Mouse (Mus musculus): Measurements from ENCODE around the gene Cmtm4. TPM values are rescaled to one million over a fixed set of nuclear protein-coding genes. Genes with fewer than 3 reads are reported as not detected.

Cmtm4 gene
- polyA plus RNA-seq, 1 experiment from 2014 or later = 6.2 TPM

DNA sequence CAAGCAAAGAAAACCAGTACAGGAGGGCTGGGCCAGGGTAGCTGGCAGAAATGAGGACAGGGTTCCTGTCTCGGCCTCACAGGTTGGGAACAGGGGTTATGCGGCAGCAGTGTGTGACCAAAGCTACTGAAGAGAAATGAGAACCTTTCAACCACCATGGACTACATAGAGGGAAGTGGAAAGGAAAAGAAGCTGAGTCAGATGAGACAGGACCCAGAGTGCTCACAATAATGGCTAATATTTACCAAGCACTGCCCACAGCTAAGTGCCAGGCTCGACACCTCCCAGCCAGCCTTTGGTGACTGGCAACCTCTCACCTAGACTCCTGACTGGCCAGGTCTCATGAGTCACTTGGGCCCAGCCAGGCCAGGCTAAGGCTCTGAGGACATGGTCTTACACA is 11.6 kb downstream of the Cmtm4 start:
- Histone ChIP-seq H3K27ac (peak overlapping the region; percentile 68; the same call in 1 of the 2 replicates), H3K4me3 (replicated peaks) (no peak overlapping the region), H3K9me3 (no peaks in the 10 kb centered on the region), H3K27me3 (replicated peaks) (no peaks in the 10 kb centered on the region), H3K36me3 (no peaks in the 10 kb centered on the region), H3K9ac (no peak overlapping the region), H3K4me1 (peaks cover 40% of the 10 kb centered on the region), H3K4me2 (no peak overlapping the region)
- peak; percentile 44; the same call in 1 of the 2 replicates for ATAC-seq (ENCODE audit: insufficient read depth, low FRiP score, low read depth)
- 73% methylated on average over 3 of the region's 3 CpGs for WGBS

DNA sequence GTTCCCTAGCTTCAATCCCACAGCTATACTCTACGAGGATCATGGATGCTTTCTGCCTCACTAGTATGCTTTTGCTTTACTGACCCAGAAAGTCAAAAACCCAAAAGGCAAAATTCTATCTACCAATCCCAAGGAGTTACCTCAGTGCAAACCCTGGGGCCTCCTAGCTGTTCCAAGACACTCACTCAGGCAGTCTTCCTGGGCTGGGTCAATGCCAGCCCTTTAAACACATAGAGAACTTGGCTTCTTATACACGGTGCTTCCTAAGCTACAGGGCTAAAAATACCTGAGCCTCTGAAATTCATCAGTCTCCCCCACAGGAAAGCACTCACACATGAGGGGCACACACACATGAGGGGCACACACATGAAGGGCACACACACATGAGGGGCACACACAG is 12.3 kb downstream of the Cmtm4 start:
- Histone ChIP-seq H3K9ac (no peak overlapping the region), H3K27ac (peak overlapping the region; percentile 68; the same call in 1 of the 2 replicates), H3K27me3 (replicated peaks) (no peaks in the 10 kb centered on the region), H3K4me3 (replicated peaks) (no peak overlapping the region), H3K36me3 (no peaks in the 10 kb centered on the region), H3K4me2 (no peak overlapping the region), H3K4me1 (peaks cover 40% of the 10 kb centered on the region), H3K9me3 (no peaks in the 10 kb centered on the region)
- ATAC-seq (ENCODE audit: insufficient read depth, low FRiP score, low read depth) = no peak
- WGBS = 48% methylated on average over 2 of the region's 2 CpGs

DNA sequence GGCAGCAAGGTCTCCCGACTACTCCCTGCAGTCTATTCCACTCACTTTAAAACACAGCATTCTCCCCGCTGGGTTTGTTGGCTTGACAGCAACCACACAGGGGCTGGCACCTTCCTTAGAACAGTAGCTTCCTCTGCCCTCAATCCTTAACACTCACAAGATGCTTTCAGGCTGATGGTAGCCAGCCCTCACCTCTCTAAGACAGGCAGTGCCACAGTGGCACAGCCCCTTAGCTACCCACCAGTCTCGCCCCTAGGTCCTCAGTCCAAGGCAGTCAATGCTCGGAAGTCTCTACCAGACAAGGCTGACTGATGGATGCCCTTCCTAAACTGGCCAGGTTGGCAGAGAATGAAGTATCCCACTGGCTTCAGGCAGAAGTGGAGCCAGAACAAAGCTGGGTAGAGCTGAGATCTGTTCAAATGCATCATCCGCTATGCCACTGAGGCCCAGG is 14.6 kb downstream of the Cmtm4 start:
- ATAC-seq (ENCODE audit: insufficient read depth, low FRiP score, low read depth) = no peak
- Histone ChIP-seq H3K27ac (no peak overlapping the region; the same call in 1 of the 2 replicates), H3K9ac (no peak overlapping the region), H3K27me3 (replicated peaks) (no peaks in the 10 kb centered on the region), H3K4me3 (replicated peaks) (no peak overlapping the region), H3K36me3 (no peaks in the 10 kb centered on the region), H3K4me1 (peaks cover 35% of the 10 kb centered on the region), H3K9me3 (no peaks in the 10 kb centered on the region), H3K4me2 (no peak overlapping the region)
- 73% methylated on average over 5 of the region's 5 CpGs for WGBS

DNA sequence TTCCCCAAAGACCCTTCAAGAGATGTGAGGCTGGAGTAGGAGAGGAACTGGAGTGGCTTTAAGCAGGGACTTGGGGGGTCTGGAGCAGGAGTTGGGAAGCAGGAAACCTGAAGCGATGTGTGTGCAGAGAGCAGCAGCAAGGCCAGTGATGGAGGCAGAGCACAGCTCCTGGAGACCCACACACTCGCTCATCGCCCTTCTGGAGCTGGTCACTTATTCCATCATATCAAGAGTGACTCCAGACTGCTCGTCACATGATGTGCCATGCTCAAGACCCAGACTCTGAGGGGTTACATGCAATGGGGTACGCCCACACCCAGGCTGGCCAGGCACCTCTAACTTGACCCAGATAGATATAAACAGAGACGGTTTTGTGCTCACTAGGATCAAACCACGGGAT is 15.3 kb downstream of the Cmtm4 start:
- no peaks in the 10 kb centered on the region for H3K27me3 ChIP-seq (replicated peaks)
- H3K4me1 ChIP-seq = peaks cover 40% of the 10 kb centered on the region
- H3K9me3 ChIP-seq = no peaks in the 10 kb centered on the region
- ATAC-seq (ENCODE audit: insufficient read depth, low FRiP score, low read depth) = no peak
- H3K4me2 ChIP-seq = no peak overlapping the region
- H3K36me3 ChIP-seq = no peaks in the 10 kb centered on the region
- no peak overlapping the region for H3K9ac ChIP-seq
- 78% methylated on average over 7 of the region's 7 CpGs for WGBS
- H3K27ac ChIP-seq = no peak overlapping the region; the same call in 1 of the 2 replicates
- H3K4me3 ChIP-seq (replicated peaks) = no peak overlapping the region

DNA sequence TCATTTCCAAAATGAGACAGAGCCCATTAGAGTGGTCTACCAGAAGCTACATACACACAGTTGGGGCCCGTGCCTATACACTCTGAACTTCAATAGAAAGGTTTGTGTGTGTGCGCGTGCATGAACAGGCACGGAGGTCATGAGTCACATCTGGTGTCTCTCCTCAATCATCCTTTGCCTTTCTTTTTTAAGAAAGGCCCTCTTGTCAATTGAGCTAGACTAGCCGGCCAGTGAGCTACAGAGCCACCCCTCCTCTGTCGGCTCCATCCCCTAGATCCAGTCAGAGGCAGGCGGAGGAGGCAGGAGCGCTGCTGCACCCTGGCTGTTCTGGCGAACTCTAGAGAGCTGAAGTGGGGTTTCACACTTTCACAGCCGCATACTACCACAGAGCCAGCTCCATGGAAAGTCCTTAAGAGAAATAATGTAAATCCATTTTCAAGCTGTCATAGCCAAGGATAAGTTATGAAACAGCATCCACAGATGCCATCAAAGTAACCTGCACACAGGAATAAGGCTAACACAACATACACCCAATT is 16.2 kb downstream of the Cmtm4 start:
- 61% methylated on average over 10 of the region's 10 CpGs for WGBS
- no peak for ATAC-seq (ENCODE audit: insufficient read depth, low FRiP score, low read depth)

DNA sequence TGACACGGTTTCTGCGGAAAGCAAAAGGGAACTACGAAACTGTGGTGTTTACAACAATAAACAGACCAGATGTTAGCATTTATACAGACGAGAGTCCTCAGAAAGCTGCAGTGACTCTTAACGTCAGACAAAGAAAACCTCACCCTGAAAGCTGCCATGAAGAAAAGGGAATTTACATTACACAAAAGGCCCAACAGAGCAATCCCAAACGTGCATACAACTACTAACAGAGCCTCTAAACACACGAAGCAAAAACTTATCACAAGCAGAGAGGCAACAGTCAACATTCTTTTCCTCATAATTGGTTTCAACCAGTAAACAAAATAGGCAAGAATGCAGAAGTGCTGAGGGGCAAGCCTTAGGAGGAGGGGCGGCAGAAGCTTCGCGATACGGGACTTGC is 18.9 kb downstream of the Cmtm4 start:
- Histone ChIP-seq H3K9ac (no peak overlapping the region), H3K4me3 (replicated peaks) (no peak overlapping the region), H3K4me1 (peaks cover 28% of the 10 kb centered on the region), H3K9me3 (no peaks in the 10 kb centered on the region), H3K36me3 (no peaks in the 10 kb centered on the region), H3K27ac (peak overlapping the region; percentile 40; the same call in 1 of the 2 replicates), H3K4me2 (no peak overlapping the region), H3K27me3 (replicated peaks) (no peaks in the 10 kb centered on the region)
- ATAC-seq (ENCODE audit: insufficient read depth, low FRiP score, low read depth) = no peak
- WGBS = 50% methylated on average over 11 of the region's 11 CpGs

More for the DNA sequence above, 16.2 kb downstream of the Cmtm4 start:
- H3K4me2 ChIP-seq = no peak overlapping the region
- H3K27me3 ChIP-seq (replicated peaks) = no peaks in the 10 kb centered on the region
- H3K36me3 ChIP-seq = no peaks in the 10 kb centered on the region
- no peak overlapping the region for H3K9ac ChIP-seq
- H3K9me3 ChIP-seq = no peaks in the 10 kb centered on the region
- H3K27ac ChIP-seq = peak overlapping the region; percentile 40; the same call in 1 of the 2 replicates
- no peak overlapping the region for H3K4me3 ChIP-seq (replicated peaks)
- H3K4me1 ChIP-seq = peaks cover 46% of the 10 kb centered on the region

DNA sequence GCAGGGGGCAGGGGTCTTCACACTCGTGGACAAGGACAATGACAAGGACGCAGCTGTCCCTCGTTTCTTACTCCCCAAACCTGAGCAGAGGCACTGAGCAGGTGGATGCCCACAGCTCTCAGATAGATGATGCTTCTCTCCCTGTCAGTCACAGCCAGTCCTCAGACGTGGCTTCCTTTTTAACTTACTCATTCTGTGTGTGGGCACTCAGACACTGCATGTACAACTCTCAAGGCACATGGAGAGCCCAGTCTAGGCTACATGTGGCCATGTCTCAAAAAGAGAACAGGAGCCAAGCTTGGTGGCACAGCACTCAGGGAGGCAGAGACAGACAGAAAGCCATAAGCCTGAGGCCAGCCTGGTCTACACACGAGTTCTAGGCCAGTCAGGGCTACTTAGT is 19.6 kb downstream of the Cmtm4 start:
- no peaks in the 10 kb centered on the region for H3K9me3 ChIP-seq

DNA sequence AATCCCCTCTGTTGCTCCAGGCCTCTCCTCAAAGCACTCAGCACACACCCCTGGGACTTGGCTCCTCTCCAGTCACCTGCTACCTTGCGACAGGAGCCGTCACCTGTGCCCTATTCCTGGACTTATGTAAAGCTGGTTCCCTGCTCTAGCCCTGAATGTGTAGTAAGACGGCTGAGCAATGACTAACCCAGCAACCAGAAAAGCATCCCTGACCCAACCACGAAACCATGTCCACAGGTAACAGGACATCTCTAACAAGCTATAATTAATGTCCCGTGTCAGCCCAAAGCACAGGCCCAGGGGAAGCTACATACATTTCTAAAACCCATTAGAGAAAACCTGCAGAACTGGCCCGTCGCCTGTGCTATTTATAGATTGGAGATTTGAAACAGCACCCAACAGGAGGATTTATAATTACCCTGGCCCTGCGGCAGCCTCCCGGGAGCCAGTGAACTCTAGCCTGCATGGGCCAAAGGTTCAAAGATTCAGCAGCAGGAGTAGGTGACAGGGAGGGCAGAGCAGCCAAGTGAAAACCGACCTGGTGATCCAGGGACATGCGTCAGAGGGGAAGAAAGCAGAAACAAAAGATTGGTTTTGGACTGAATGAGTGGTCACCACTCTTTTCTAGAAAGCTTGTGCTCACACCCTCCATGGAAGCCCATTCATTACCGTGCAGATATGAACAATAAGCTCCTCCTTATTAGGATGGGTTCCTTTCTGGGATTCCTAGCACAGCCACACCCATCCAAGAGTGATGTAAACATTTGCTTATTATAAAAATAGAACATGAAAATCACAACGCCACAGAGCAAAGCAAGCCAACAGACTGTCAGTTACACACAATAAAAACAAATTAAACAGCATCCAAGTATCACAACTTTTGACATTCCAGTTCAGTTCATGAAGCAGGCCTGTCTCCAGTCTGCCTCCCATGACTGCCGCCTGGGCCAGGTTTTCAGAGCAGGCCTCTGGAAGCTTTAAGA is 20.5 kb downstream of the Cmtm4 start:
- H3K36me3 ChIP-seq = no peaks in the 10 kb centered on the region
- H3K4me2 ChIP-seq = peak overlapping the region; percentile 17; the same call in 1 of the 2 replicates
- 29% methylated on average over 14 of the region's 14 CpGs for WGBS
- no peak overlapping the region for H3K9ac ChIP-seq
- no peaks in the 10 kb centered on the region for H3K9me3 ChIP-seq
- no peak overlapping the region for H3K4me3 ChIP-seq (replicated peaks)
- no peaks in the 10 kb centered on the region for H3K27me3 ChIP-seq (replicated peaks)
- ATAC-seq (ENCODE audit: insufficient read depth, low FRiP score, low read depth) = peak; percentile 87
- peak overlapping the region; percentile 86 for H3K27ac ChIP-seq
- peaks cover 22% of the 10 kb centered on the region for H3K4me1 ChIP-seq

More for the DNA sequence above, 19.6 kb downstream of the Cmtm4 start:
- Histone ChIP-seq H3K27me3 (replicated peaks) (no peaks in the 10 kb centered on the region), H3K4me3 (replicated peaks) (no peak overlapping the region), H3K4me1 (peaks cover 23% of the 10 kb centered on the region), H3K36me3 (no peaks in the 10 kb centered on the region), H3K27ac (peak overlapping the region; percentile 86), H3K9ac (no peak overlapping the region), H3K4me2 (peak overlapping the region; percentile 15; the same call in 1 of the 2 replicates)
- no peak for ATAC-seq (ENCODE audit: insufficient read depth, low FRiP score, low read depth)
- WGBS = 65% methylated on average over 5 of the region's 5 CpGs

DNA sequence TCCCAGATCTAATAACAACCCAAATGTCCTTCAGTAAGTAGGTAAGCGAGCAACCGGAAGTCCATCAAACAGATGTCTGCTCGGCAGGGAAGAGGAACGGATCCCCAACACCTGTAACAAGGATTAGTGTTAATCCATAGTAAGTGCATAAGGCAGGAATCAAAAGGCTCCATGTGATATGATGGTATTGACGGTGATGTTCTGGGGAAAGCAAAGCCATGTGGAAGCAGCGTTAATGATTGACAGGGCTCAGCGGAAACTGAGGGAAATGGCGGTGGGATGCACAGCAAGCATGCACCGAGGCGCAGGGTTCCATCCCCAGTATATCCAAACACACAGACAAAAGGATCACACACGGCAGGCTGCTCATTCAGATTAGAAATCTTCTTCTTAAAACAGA is 21.3 kb downstream of the Cmtm4 start:
- peak overlapping the region; percentile 14; the same call in 1 of the 2 replicates for H3K4me2 ChIP-seq
- ATAC-seq (ENCODE audit: insufficient read depth, low FRiP score, low read depth) = no peak
- H3K27ac ChIP-seq = peak overlapping the region; percentile 86
- no peaks in the 10 kb centered on the region for H3K27me3 ChIP-seq (replicated peaks)
- H3K36me3 ChIP-seq = no peaks in the 10 kb centered on the region
- H3K9ac ChIP-seq = no peak overlapping the region
- H3K4me1 ChIP-seq = peaks cover 25% of the 10 kb centered on the region
- WGBS = 61% methylated on average over 11 of the region's 11 CpGs
- H3K9me3 ChIP-seq = no peaks in the 10 kb centered on the region
- no peak overlapping the region for H3K4me3 ChIP-seq (replicated peaks)

DNA sequence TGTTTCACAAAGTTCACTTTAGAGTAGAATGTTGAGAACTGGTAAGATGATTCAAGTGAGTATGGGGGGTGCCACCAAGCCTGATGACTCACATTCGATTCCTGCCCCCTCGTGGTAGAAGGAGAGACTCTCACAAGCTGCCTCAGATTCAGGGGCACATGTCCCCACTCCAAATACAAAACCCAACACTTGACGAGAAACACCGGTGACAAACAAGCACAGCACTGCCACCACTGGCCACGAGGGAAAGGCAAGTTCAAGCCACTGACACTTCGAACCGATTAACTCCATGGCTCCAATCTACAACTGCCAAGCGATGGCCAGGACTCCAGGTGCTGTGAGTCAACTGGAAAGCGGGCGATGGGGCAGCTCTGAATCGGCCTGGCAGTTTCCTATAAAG is 21.8 kb downstream of the Cmtm4 start:
- ATAC-seq (ENCODE audit: insufficient read depth, low FRiP score, low read depth) = no peak
- Histone ChIP-seq H3K4me2 (peak overlapping the region; percentile 14; the same call in 1 of the 2 replicates), H3K36me3 (no peaks in the 10 kb centered on the region), H3K9ac (no peak overlapping the region), H3K27me3 (replicated peaks) (no peaks in the 10 kb centered on the region), H3K4me3 (replicated peaks) (no peak overlapping the region), H3K9me3 (no peaks in the 10 kb centered on the region), H3K27ac (peak overlapping the region; percentile 86), H3K4me1 (peaks cover 25% of the 10 kb centered on the region)
- WGBS = 79% methylated on average over 11 of the region's 11 CpGs

DNA sequence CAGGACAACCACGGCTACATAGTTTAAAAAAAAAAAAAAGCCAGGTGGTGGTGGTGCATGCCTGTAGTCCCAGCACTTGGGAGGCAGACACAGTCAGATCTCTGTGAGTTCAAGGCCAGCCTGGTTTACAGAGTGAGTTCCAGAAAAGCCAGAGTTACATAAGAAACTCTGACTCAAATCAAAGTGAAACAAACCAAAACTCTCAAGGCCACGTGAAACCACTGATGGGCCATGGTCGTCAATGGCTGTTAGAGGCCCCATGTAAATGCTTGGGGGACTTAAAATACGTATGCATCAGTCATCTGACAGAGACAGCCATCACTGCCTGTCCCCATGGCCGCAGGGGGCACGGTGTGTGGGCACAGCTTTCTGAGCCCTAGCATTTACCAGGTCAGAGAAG is 24.5 kb downstream of the Cmtm4 start:
- H3K27ac ChIP-seq = no peak overlapping the region
- H3K27me3 ChIP-seq (replicated peaks) = no peaks in the 10 kb centered on the region
- H3K4me2 ChIP-seq = no peak overlapping the region
- no peaks in the 10 kb centered on the region for H3K36me3 ChIP-seq
- H3K9ac ChIP-seq = no peak overlapping the region
- peaks cover 17% of the 10 kb centered on the region for H3K4me1 ChIP-seq
- ATAC-seq (ENCODE audit: insufficient read depth, low FRiP score, low read depth) = no peak
- H3K4me3 ChIP-seq (replicated peaks) = no peak overlapping the region
- no peaks in the 10 kb centered on the region for H3K9me3 ChIP-seq
- 84% methylated on average over 6 of the region's 6 CpGs for WGBS

DNA sequence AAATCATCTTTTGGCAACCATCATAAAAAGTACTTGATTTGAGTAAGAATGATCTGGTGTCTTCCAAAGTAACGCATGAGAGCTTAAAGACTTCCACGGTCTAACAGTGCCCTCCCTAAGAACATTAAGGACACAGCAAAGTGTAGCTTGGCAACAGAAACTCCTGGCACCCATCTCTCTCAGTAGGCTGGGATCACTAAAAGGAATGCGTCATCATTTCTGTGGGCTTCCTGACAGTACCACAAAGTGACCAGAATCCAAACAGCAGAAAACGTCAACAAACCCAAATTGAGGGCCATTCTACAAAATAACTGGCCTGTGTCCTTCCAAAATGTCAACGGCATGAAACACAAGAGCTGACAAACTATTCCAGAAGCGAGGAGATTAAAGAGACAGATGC is 25.5 kb downstream of the Cmtm4 start:
- no peaks in the 10 kb centered on the region for H3K27me3 ChIP-seq (replicated peaks)
- H3K4me1 ChIP-seq = peaks cover 7% of the 10 kb centered on the region
- no peak overlapping the region for H3K27ac ChIP-seq
- H3K9me3 ChIP-seq = no peaks in the 10 kb centered on the region
- no peak overlapping the region for H3K4me3 ChIP-seq (replicated peaks)
- no peak for ATAC-seq (ENCODE audit: insufficient read depth, low FRiP score, low read depth)
- no peaks in the 10 kb centered on the region for H3K36me3 ChIP-seq
- H3K9ac ChIP-seq = no peak overlapping the region
- no peak overlapping the region for H3K4me2 ChIP-seq
- WGBS = 55% methylated on average over 6 of the region's 6 CpGs

All from stomach, embryonic 15.5 days (tissue).